Mouse (Mus musculus) kidney, embryonic 16.5 days (tissue): ENCODE results near the gene Rab19. TPM values are rescaled to one million over a fixed set of nuclear protein-coding genes. Genes with fewer than 3 reads are reported as not detected.
"Not testable (repeated sequence)": the region's sequence is repeated elsewhere in the genome, so short reads cannot be mapped to it uniquely, and the experiment has no call there.

Source experiments
- ATAC-seq: fragments of 200-750 bp; cut with Nextera tagmentation; 2 replicates; pipeline ENCODE4 v1.8.0; 2017; ENCODE audit warnings: moderate TSS enrichment; ENCODE audit not compliant: low FRiP score, low TSS enrichment
- H3K27ac ChIP-seq: fragments of 300-500 bp; sonication (generic); 2 replicates; pipeline ENCODE4 v1.5.1; 2014; ENCODE audit warnings: low read length
- H3K27me3 ChIP-seq: fragments of 300-500 bp; sonication (generic); 2 replicates; pipeline ENCODE4 v1.6.1; 2014; ENCODE audit warnings: low read length, control low read depth, mixed read lengths; ENCODE audit not compliant: insufficient read depth
- H3K36me3 ChIP-seq: fragments of 300-500 bp; sonication (generic); 2 replicates; pipeline ENCODE4 v1.6.1; 2014; ENCODE audit warnings: low read length, control low read depth, mixed read lengths; ENCODE audit not compliant: insufficient read depth
- H3K4me1 ChIP-seq: fragments of 300-500 bp; sonication (generic); 2 replicates; pipeline ENCODE4 v1.6.1; 2014; ENCODE audit warnings: low read length, control low read depth, mixed read lengths; ENCODE audit not compliant: insufficient read depth
- H3K4me2 ChIP-seq: fragments of 300-500 bp; sonication (generic); replicated peaks from 2 replicates; pipeline ENCODE4 v1.6.1; 2014; ENCODE audit warnings: low read depth, low read length
- H3K4me3 ChIP-seq: fragments of 300-500 bp; sonication (generic); 2 replicates; pipeline ENCODE4 v1.5.1; 2014; ENCODE audit warnings: mild to moderate bottlenecking, low read length
- H3K9ac ChIP-seq: fragments of 300-500 bp; sonication (generic); replicated peaks from 2 replicates; pipeline ENCODE4 v1.6.1; 2014; ENCODE audit warnings: low read length
- H3K9me3 ChIP-seq: fragments of 300-500 bp; sonication (generic); 2 replicates; pipeline ENCODE4 v1.6.1; 2016; ENCODE audit warnings: low read length, control low read depth
- WGBS: fragments of 180-500 bp; shearing (Covaris S2); extraction: QIAGEN DNeasy Blood & Tissue Kit; methylation state at CpG from one replicate; pipeline ENCODE4 v1.1.7; 2014; 5-methylcytosine and 5-hydroxymethylcytosine counted together
- polyA plus RNA-seq: library from polyadenylated mRNA; unstranded; fragments of >200 nt; fragmentation: Nextera tagmentation; extraction: Ambion mirVana; gene quantifications from 2 replicates; pipeline ENCODE4 v1.2.1, GENCODE M21; 2015

Gene Rab19
- polyA plus RNA-seq, 1 experiment from 2014 or later = 2.2 TPM

DNA sequence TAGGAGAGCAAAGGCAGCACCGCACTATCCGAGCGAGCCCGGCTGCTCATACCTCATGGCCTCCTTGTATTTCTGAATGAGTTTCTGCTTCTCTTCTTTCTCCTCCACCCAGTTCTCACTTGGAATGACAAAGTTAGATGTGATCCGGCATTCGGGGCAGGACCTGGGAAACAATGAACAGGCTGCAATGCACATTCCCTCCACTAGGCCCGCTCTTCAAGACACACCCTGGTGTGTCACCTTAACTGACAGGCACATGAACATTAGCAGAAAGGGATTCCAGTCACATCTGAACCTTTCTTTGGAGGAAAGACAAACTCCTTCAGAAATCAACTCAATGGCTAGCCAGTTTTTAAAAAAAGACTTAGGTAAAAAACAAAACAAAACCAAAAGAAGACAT is 19.4 kb downstream of the Rab19 start:
- Histone ChIP-seq H3K27ac (no peak overlapping the region), H3K36me3 (peaks cover 14% of the 10 kb centered on the region; the same call in 1 of the 2 replicates), H3K4me3 (no peak overlapping the region), H3K27me3 (no peaks in the 10 kb centered on the region), H3K9ac (no peak overlapping the region), H3K4me2 (no peak overlapping the region), H3K9me3 (no peaks in the 10 kb centered on the region), H3K4me1 (no peaks in the 10 kb centered on the region)
- no peak for ATAC-seq
- WGBS = 79% methylated on average over 7 of the region's 7 CpGs

DNA sequence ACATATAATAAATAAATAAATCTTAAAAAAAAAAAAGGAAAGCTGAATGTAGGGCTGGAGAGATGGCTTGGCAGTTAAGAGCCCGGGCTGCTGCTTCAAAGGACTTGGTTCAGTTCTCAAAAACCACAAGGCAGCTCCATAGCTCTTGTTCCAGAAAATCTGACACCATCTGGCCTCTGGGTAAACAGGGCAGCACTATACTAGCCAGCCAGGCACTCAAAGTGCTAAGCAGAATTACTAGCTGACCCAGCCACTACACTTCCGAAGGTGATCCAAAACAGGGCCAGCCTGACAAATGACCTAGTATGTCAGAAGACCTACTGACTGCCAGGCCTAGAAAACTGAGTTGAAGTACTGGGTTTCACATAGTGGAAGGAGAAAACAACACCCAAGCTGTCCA is 22.2 kb downstream of the Rab19 start:
- 70% methylated on average over 2 of the region's 2 CpGs for WGBS
- Histone ChIP-seq H3K4me1 (no peaks in the 10 kb centered on the region), H3K4me3 (no peak overlapping the region), H3K9ac (no peak overlapping the region), H3K4me2 (no peak overlapping the region), H3K27ac (no peak overlapping the region), H3K9me3 (no peaks in the 10 kb centered on the region), H3K36me3 (peaks cover 19% of the 10 kb centered on the region; the same call in 1 of the 2 replicates), H3K27me3 (no peaks in the 10 kb centered on the region)
- no peak for ATAC-seq

DNA sequence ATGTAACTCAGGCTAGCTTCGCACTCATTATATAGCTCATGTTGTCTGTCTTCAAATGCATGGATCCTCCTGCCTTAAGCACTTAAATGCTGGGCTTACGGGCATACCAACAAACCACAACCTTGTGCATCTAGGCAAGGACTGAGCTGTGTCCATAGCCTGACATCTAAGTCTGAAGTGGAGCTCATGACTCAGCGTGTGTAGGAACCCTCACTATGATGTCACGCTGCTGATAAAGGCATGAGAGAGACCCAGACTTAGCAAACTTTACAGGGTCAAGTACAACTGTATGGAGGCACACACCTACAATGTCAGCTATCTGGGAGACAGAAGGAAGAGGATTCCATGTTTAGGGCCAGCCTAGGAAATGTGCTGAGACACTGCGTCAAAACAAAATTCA is 25.5 kb downstream of the Rab19 start:
- H3K27ac ChIP-seq = no peak overlapping the region
- H3K4me3 ChIP-seq = no peak overlapping the region

DNA sequence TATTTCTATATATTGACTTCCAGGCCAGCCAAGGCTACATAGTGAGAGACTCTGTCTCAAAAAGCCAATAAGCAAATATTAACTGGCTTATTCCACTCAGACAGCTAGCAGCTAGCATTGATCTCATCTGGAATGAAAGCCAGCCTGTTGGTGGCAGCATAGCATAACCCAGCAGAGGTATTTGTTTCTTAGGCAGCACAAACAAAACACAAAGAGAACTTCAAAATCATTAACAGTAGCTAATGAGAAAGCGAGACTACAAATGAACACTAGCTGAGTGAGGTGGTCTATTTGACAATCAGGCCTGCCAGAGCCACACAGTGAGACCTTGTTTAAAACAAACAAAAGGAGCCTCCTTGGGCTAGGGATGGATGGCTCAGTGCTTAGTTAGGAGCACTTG is 33.1 kb downstream of the Rab19 start:
- no peaks in the 10 kb centered on the region for H3K9me3 ChIP-seq
- ATAC-seq = no peak
- H3K9ac ChIP-seq = no peak overlapping the region
- 84% methylated on average over 1 of the region's 1 CpGs for WGBS
- H3K36me3 ChIP-seq = peaks cover 5% of the 10 kb centered on the region; the same call in 1 of the 2 replicates
- no peak overlapping the region for H3K27ac ChIP-seq
- no peak overlapping the region for H3K4me2 ChIP-seq
- peaks cover 8% of the 10 kb centered on the region; the same call in 1 of the 2 replicates for H3K27me3 ChIP-seq
- peaks cover 5% of the 10 kb centered on the region; the same call in 1 of the 2 replicates for H3K4me1 ChIP-seq
- no peak overlapping the region for H3K4me3 ChIP-seq

More for the DNA sequence above, 25.5 kb downstream of the Rab19 start:
- H3K4me1 ChIP-seq = no peaks in the 10 kb centered on the region
- ATAC-seq = no peak
- H3K36me3 ChIP-seq = peaks cover 25% of the 10 kb centered on the region; the same call in 1 of the 2 replicates
- WGBS = 94% methylated on average over 5 of the region's 5 CpGs
- no peak overlapping the region for H3K4me2 ChIP-seq
- H3K9me3 ChIP-seq = no peaks in the 10 kb centered on the region
- H3K27me3 ChIP-seq = no peaks in the 10 kb centered on the region
- H3K9ac ChIP-seq = no peak overlapping the region

DNA sequence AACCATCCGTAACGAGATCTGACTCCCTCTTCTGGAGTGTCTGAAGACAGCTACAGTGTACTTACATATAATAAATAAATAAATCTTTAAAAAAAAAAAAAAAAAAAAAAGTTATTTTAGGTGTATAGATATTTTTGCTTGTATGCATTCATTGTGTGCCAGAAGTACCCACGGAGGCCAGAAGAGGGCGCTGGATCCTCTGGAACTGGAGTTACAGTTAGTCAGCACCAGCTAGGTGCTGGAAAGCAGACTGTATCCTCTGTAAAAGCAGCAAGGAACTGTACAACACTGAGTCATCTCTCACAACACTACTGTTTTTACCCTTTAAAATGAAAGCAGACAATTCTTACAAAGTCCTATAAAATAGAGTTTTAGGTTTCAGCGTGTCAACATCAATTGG is 34.8 kb downstream of the Rab19 start:
- 58% methylated on average over 3 of the region's 5 CpGs for WGBS
- no peak for ATAC-seq

DNA sequence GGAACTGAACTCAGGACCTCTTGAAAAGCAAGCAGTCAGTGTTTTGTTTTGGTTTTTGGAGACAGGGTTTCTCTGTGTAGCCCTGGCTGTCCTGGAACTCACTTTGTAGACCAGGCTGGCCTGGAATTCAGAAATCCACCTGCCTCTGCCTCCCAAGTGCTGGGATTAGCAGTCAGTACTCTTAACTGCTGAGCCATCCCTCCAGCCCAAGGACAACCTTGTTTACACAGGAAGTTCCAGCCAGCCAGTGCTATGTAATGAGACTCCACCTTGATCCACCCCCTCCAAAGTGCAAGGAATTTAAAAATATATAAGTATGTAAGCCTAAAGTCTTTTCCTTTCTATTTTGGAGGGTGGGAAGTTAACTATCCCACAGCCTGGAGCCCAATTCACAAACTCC is 35.7 kb downstream of the Rab19 start:
- not testable (repeated sequence) for H3K27ac ChIP-seq, H3K4me2 ChIP-seq, H3K4me3 ChIP-seq, H3K4me1 ChIP-seq, H3K9ac ChIP-seq, H3K36me3 ChIP-seq, ATAC-seq, H3K9me3 ChIP-seq
- peaks cover 13% of the 10 kb centered on the region; the same call in 1 of the 2 replicates for H3K27me3 ChIP-seq

More for the DNA sequence above, 34.8 kb downstream of the Rab19 start:
- no peak overlapping the region for H3K9ac ChIP-seq
- H3K4me2 ChIP-seq = no peak overlapping the region
- peaks cover 8% of the 10 kb centered on the region; the same call in 1 of the 2 replicates for H3K4me1 ChIP-seq
- no peak overlapping the region for H3K27ac ChIP-seq
- H3K4me3 ChIP-seq = no peak overlapping the region
- no peaks in the 10 kb centered on the region for H3K9me3 ChIP-seq
- no peaks in the 10 kb centered on the region for H3K36me3 ChIP-seq
- peaks cover 8% of the 10 kb centered on the region; the same call in 1 of the 2 replicates for H3K27me3 ChIP-seq

DNA sequence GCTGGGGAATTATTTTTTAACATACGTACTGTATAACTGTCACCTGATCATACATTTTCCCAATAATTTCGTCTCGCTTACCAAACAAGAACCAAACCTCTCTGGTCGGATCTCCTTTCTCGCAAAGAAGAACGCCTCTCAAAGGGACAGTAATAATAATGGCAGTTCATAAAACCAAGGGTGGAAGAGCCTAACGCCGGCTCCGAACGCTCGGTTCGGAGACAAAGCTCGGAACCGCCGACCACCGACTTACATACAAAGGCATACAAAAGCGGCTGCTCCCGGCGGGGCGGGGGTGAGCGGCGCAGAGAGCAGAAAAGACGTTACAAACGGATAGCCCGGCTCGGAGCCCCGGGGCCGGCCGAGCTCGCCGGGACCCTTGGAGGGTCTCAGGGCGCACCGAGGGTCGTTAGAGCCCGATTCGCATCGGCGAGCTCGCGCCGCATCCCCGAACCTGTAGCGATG is 38.4 kb downstream of the Rab19 start:
- Histone ChIP-seq H3K9ac (peak overlapping the region; percentile 87), H3K4me2 (peak overlapping the region; percentile 69), H3K27me3 (peaks cover 13% of the 10 kb centered on the region), H3K4me1 (peaks cover 8% of the 10 kb centered on the region; the same call in 1 of the 2 replicates), H3K9me3 (no peaks in the 10 kb centered on the region), H3K36me3 (no peaks in the 10 kb centered on the region), H3K4me3 (peak overlapping the region; percentile 96), H3K27ac (peak overlapping the region; percentile 88)
- WGBS = under 1% methylated on average over 38 of the region's 43 CpGs
- ATAC-seq = no peak; the same call in 1 of the 2 replicates

DNA sequence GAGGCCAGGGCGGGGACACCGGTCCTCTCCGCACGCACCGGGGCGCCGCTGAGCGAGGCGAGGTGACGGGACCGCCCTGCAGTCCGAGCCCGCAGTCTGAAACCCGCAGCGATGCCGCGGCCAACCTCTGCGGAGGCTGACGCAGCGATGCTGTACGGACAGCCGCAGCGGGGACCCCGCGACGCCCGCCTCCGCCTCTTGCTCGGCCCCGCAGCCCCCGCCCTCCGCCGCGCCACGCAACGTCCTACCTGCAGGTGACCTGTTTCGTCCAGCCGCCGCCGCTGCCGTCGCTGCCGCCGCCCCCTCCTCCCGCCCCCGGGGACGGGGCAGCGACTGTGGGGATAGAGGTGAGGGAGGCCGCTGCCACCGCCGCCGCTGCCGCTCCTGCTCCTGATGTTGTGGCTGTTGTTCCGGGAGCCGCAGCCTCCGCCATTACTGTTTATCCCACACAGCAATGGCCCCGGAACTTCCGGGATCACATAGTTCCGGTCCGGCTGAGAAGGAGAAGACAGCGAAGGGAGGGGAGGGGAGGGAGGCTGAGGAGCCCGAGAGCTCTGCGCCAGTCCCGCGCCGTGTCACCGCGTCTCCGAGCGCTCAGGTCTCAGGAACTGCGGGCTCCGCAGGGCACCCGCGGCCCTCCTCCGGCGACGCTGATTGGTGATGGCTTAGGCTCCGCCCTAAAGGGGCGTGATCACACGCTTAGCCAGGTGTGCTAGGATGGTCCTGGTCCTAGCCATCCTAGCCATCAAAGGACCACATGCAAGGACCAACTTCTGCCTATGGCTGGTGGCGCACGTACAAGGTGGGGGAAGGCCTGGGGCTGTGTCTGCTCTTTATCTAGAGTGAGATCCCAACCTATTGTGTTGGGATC is 39.1 kb downstream of the Rab19 start, which contains the start of gene Mkrn1:
TSS of gene Mkrn1 (minus strand) at position 612 of the 871 bp plus-strand sequence.
- no peaks in the 10 kb centered on the region for H3K36me3 ChIP-seq
- under 1% methylated on average over 60 of the region's 82 CpGs for WGBS
- H3K9me3 ChIP-seq = no peaks in the 10 kb centered on the region
- ATAC-seq = peak; percentile 94
- H3K27me3 ChIP-seq = peaks cover 13% of the 10 kb centered on the region
- peak within 1 kb of the TSS; percentile 96 for H3K4me3 ChIP-seq
- peaks cover 8% of the 10 kb centered on the region; the same call in 1 of the 2 replicates for H3K4me1 ChIP-seq
- peak within 1 kb of the TSS; percentile 87 for H3K9ac ChIP-seq
- H3K4me2 ChIP-seq = peak within 1 kb of the TSS; percentile 69
- peak within 1 kb of the TSS; percentile 88 for H3K27ac ChIP-seq

DNA sequence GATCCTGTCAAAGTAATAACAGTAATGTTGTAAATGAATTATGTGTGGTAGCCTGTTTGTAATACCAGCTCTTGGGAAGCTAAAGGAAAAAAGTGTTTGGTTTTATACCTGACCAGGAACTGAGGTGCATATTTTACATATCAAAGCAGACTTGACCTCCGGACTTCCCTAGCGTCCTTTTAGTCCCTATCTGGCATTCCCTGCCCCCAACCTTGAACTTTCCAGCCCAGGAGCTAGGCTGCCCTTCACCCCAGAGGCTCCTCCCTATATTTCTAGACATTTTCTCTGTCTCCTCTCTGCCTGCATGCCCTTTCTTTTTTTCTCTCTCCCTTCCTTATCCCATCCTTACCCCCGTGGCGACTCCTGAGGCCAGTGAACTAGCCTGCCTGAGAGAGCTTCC is 39.9 kb downstream of the Rab19 start:
- Histone ChIP-seq H3K4me3 (no peak overlapping the region; the same call in 1 of the 2 replicates), H3K27me3 (peaks cover 13% of the 10 kb centered on the region), H3K4me2 (no peak overlapping the region), H3K36me3 (no peaks in the 10 kb centered on the region), H3K9me3 (no peaks in the 10 kb centered on the region), H3K4me1 (peaks cover 8% of the 10 kb centered on the region; the same call in 1 of the 2 replicates), H3K27ac (no peak overlapping the region), H3K9ac (no peak overlapping the region)
- 51% methylated on average over 4 of the region's 4 CpGs for WGBS
- no peak for ATAC-seq

DNA sequence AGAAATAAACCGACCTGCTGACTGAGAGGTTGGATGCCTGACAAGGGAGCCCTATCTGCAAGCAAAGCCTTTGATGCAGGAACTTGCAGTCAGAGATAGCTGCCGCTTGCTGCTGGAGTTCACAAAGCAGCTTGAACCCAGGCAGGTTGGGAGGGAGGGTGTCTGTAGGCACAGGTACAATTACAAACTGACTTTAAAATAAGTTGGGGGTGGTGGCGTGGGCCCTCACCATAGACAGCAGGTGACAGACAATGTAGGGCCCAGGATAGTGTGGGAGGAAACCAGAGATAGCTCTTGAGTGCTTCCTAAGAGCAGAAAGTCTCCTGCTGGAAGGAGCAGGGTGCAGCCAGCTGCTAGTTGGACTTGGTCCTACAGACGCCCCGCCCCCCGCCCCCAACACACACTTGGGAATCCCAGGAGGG is 42.2 kb downstream of the Rab19 start:
- H3K36me3 ChIP-seq = no peaks in the 10 kb centered on the region
- H3K4me3 ChIP-seq = no peak overlapping the region
- 66% methylated on average over 6 of the region's 6 CpGs for WGBS
- H3K27me3 ChIP-seq = peaks cover 8% of the 10 kb centered on the region
- H3K4me2 ChIP-seq = no peak overlapping the region
- peaks cover 8% of the 10 kb centered on the region; the same call in 1 of the 2 replicates for H3K4me1 ChIP-seq
- no peak for ATAC-seq
- no peak overlapping the region for H3K27ac ChIP-seq
- H3K9me3 ChIP-seq = no peaks in the 10 kb centered on the region
- H3K9ac ChIP-seq = no peak overlapping the region
